Mouse (Mus musculus) erythroblast, embryonic 14.5 days (primary cell): ENCODE results near the gene Timp2.

Source experiments
- GATA1 ChIP-seq: IDR thresholded peaks from 2 replicates; pipeline ENCODE4 v1.6.1; 2012; ENCODE audit warnings: low read length, inconsistent platforms, mixed read lengths
- TAL1 ChIP-seq: IDR thresholded peaks from 3 replicates; pipeline ENCODE4 v1.6.1; 2012; ENCODE audit warnings: low read length, inconsistent platforms, mixed read lengths

- TF ChIP-seq GATA1, result no peak
- TF ChIP-seq TAL1, result no peak
These were observed 17.1 kb upstream of the Timp2 start for GRCm38 (mm10) chr11:118372641-118373040.
